Mouse (Mus musculus): ENCODE data around the gene Adcyap1r1. TPM values are rescaled to one million over a fixed set of nuclear protein-coding genes. Genes with fewer than 3 reads are reported as not detected.

Adcyap1r1 gene
- 4.1 and 4.2 TPM in 2 replicates for polyA plus RNA-seq (2014; fragmentation: Nextera tagmentation; extraction: Ambion mirVana)

- peak within 1 kb of the TSS; percentile 49 to 51 for H3K4me3 ChIP-seq (ENCODE audit: control insufficient read depth in 1 of 2, insufficient read depth in 1 of 2, low read depth in 1 of 2, low read length in 2 of 2)
- H3K36me3 ChIP-seq (ENCODE audit: control insufficient read depth, insufficient read depth, low read length) = no peaks in the 10 kb centered on the region
- no peaks in the 10 kb centered on the region for H3K9me3 ChIP-seq (ENCODE audit: control insufficient read depth, low read length)
- H3K27ac ChIP-seq (replicated peaks in 1 of 2; ENCODE audit: control insufficient read depth in 1 of 2, insufficient read depth in 1 of 2, low read depth in 2 of 2, low read length in 2 of 2) = no peak within 1 kb of the TSS
- H3K9ac ChIP-seq (ENCODE audit: low read length) = peak within 1 kb of the TSS; percentile 57; the same call in 1 of the 2 replicates
- ATAC-seq (ENCODE audit: insufficient number of reproducible peaks, insufficient read depth, low FRiP score, low read depth) = peak; percentile 44
- under 1% methylated on average over 53 of the region's 58 CpGs for WGBS
- H3K4me1 ChIP-seq (ENCODE audit: control insufficient read depth in 2 of 2, insufficient read depth in 2 of 2, low read length in 2 of 2) = peaks cover 8 to 20% of the 10 kb centered on the region in 2 experiments; a peak in 3 of 4 replicates
- peak within 1 kb of the TSS; percentile 76 for H3K4me2 ChIP-seq (ENCODE audit: low read length)
- H3K27me3 ChIP-seq (ENCODE audit: control insufficient read depth, insufficient read depth, low read length) = peaks cover 79% of the 10 kb centered on the region
Measured at GRCm38 (mm10) chr6:55451771-55452371, at the start of gene Adcyap1r1. Adcyap1r1 (plus strand) TSS chr6:55451978.

DNA sequence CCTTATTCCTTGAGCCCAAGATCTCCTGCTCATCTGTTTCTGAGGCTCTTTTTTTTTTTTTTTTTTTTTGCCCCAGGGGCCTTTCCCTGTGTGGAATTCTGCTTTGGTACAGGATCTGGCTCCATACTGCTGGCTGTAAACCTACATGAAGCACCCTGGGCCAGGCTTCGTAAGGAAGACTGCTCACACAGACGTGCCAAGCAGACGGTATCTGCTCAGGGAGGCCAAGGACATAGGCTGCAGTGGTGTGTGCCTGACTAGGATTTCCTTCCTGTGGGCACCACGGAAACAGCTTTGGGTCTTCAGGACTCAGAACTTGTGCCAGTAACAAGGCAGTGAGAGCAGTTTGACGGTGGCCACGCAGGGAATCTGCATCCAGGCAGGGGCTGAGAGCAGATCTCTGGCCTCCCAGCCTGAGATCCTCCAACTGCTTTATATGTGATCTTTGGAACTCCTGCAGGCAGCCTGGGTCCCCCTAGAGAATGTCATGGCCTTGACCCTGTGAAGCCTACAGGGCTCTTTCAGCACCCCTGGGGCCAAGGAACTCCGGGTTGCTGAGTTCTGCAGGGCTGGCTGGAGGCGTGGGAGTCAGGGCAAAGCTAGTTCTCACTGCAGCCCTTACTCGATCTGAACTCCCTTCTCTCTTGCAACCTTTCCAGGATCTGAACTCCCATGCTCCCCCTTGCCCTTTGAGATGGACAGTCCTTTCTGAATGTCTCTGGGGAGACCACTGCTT lies 49.6 kb upstream of the Adcyap1r1 start:
- Histone ChIP-seq H3K27ac (replicated peaks in 1 of 2; ENCODE audit: control insufficient read depth in 1 of 2, insufficient read depth in 1 of 2, low read depth in 2 of 2, low read length in 2 of 2) (no peak overlapping the region), H3K4me3 (ENCODE audit: control insufficient read depth in 1 of 2, insufficient read depth in 1 of 2, low read depth in 1 of 2, low read length in 2 of 2) (no peak overlapping the region), H3K36me3 (ENCODE audit: control insufficient read depth, insufficient read depth, low read length) (no peaks in the 10 kb centered on the region), H3K9ac (ENCODE audit: low read length) (no peak overlapping the region), H3K9me3 (ENCODE audit: control insufficient read depth, low read length) (no peaks in the 10 kb centered on the region), H3K27me3 (ENCODE audit: control insufficient read depth, insufficient read depth, low read length) (peaks cover 10% of the 10 kb centered on the region; the same call in 1 of the 2 replicates), H3K4me1 (ENCODE audit: control insufficient read depth in 2 of 2, insufficient read depth in 2 of 2, low read length in 2 of 2) (peaks cover 0 to 3% of the 10 kb centered on the region in 2 experiments; a peak in 1 of 4 replicates), H3K4me2 (ENCODE audit: low read length) (no peak overlapping the region)
- 62% methylated on average over 9 of the region's 9 CpGs for WGBS
- no peak for ATAC-seq (ENCODE audit: insufficient number of reproducible peaks, insufficient read depth, low FRiP score, low read depth)

DNA sequence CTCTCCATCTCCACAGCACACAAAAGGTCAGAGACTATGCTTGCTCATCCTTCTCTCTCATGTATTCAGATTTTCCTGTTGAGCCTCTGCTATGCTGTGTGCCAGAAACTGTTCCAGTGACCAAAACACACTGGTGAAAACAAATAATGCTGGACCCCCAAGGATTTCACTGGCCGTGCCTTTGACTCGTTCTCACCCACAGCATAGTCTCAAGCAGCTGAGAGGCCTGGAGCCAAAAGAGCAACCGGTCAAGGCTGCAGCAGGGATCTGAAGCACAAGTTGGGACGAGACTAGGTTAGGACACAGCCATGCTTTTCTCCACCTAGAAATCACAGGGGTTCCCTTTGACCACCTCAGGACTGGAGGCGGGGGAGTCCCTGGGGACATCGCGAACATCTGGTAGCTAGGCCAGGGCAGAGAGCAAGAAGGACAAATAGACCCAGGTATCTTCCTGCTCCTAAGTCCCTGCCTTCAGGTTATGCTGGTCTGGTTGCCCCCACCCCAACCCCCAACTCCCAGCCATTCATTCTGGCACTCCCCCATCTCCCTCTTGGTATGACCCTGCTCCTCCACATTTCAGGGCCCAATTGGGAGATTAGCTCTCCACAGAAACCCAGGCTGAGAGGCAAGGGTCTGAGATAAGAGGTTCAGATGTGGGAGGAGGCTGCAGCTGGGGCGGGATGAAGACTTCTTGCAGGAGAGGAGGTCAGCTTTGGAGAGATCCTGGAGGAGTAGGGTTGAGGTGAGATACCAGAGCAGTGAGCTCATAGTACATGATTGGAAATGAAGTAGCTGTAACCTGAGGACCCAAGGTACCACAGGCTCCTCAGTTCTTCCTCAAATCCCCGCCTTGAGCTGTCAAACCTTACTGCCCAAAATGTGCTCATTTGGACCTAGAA lies 48.1 kb upstream of the Adcyap1r1 start:
- 47% methylated on average over 9 of the region's 9 CpGs for WGBS
- Histone ChIP-seq H3K4me2 (ENCODE audit: low read length) (no peak overlapping the region), H3K27ac (replicated peaks in 1 of 2; ENCODE audit: control insufficient read depth in 1 of 2, insufficient read depth in 1 of 2, low read depth in 2 of 2, low read length in 2 of 2) (no peak overlapping the region), H3K9ac (ENCODE audit: low read length) (no peak overlapping the region), H3K27me3 (ENCODE audit: control insufficient read depth, insufficient read depth, low read length) (no peaks in the 10 kb centered on the region), H3K9me3 (ENCODE audit: control insufficient read depth, low read length) (no peaks in the 10 kb centered on the region), H3K4me1 (ENCODE audit: control insufficient read depth in 2 of 2, insufficient read depth in 2 of 2, low read length in 2 of 2) (peaks cover under 1 to 4% of the 10 kb centered on the region in 2 experiments; a peak in 1 of 4 replicates), H3K36me3 (ENCODE audit: control insufficient read depth, insufficient read depth, low read length) (no peaks in the 10 kb centered on the region), H3K4me3 (ENCODE audit: control insufficient read depth in 1 of 2, insufficient read depth in 1 of 2, low read depth in 1 of 2, low read length in 2 of 2) (no peak overlapping the region)
- ATAC-seq (ENCODE audit: insufficient number of reproducible peaks, insufficient read depth, low FRiP score, low read depth) = no peak

GRCm38 (mm10) chr6:55404421-55404990 lies 47.3 kb upstream of the Adcyap1r1 start:
- Histone ChIP-seq H3K4me2 (ENCODE audit: low read length) (no peak overlapping the region), H3K9me3 (ENCODE audit: control insufficient read depth, low read length) (no peaks in the 10 kb centered on the region), H3K27me3 (ENCODE audit: control insufficient read depth, insufficient read depth, low read length) (no peaks in the 10 kb centered on the region), H3K4me3 (ENCODE audit: control insufficient read depth in 1 of 2, insufficient read depth in 1 of 2, low read depth in 1 of 2, low read length in 2 of 2) (no peak overlapping the region), H3K36me3 (ENCODE audit: control insufficient read depth, insufficient read depth, low read length) (no peaks in the 10 kb centered on the region), H3K27ac (replicated peaks in 1 of 2; ENCODE audit: control insufficient read depth in 1 of 2, insufficient read depth in 1 of 2, low read depth in 2 of 2, low read length in 2 of 2) (no peak overlapping the region), H3K9ac (ENCODE audit: low read length) (no peak overlapping the region), H3K4me1 (ENCODE audit: control insufficient read depth in 2 of 2, insufficient read depth in 2 of 2, low read length in 2 of 2) (peaks cover 3 to 6% of the 10 kb centered on the region in 2 experiments; a peak in 1 of 4 replicates)
- 69% methylated on average over 5 of the region's 5 CpGs for WGBS
- ATAC-seq (ENCODE audit: insufficient number of reproducible peaks, insufficient read depth, low FRiP score, low read depth) = no peak

DNA sequence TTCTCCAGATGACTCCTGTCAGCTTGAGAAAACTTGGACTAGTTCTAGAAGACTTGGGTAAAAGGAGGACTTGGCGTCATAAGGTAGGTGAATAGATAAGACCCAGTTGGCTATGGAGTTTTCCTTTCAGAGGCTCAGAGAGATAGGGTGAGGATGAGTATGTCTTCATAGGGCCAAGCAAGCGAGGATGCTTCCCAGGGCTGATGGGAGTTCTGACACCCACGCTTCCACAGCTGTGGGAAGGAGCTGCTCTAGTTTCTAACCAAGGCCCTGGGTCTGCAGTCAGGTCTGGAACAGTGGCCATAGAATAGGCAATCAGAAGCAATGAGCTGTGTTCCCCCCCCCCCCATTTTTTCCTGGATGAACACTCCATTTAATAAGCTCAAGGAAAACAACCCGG lies 44.4 kb upstream of the Adcyap1r1 start:
- H3K9ac ChIP-seq (ENCODE audit: low read length) = no peak overlapping the region
- H3K4me1 ChIP-seq (ENCODE audit: control insufficient read depth in 2 of 2, insufficient read depth in 2 of 2, low read length in 2 of 2) = peaks cover 6 to 11% of the 10 kb centered on the region in 2 experiments; a peak in 1 of 4 replicates
- no peak overlapping the region for H3K27ac ChIP-seq (replicated peaks in 1 of 2; ENCODE audit: control insufficient read depth in 1 of 2, insufficient read depth in 1 of 2, low read depth in 2 of 2, low read length in 2 of 2)
- no peaks in the 10 kb centered on the region for H3K36me3 ChIP-seq (ENCODE audit: control insufficient read depth, insufficient read depth, low read length)
- H3K9me3 ChIP-seq (ENCODE audit: control insufficient read depth, low read length) = no peaks in the 10 kb centered on the region
- H3K4me2 ChIP-seq (ENCODE audit: low read length) = no peak overlapping the region
- H3K4me3 ChIP-seq (ENCODE audit: control insufficient read depth in 1 of 2, insufficient read depth in 1 of 2, low read depth in 1 of 2, low read length in 2 of 2) = no peak overlapping the region
- 56% methylated on average over 4 of the region's 4 CpGs for WGBS
- ATAC-seq (ENCODE audit: insufficient number of reproducible peaks, insufficient read depth, low FRiP score, low read depth) = no peak
- H3K27me3 ChIP-seq (ENCODE audit: control insufficient read depth, insufficient read depth, low read length) = no peaks in the 10 kb centered on the region

- Histone ChIP-seq H3K36me3 (ENCODE audit: control insufficient read depth, insufficient read depth, low read length) (no peaks in the 10 kb centered on the region), H3K4me1 (ENCODE audit: control insufficient read depth in 2 of 2, insufficient read depth in 2 of 2, low read length in 2 of 2) (peaks cover 3 to 11% of the 10 kb centered on the region in 2 experiments; a peak in 1 of 4 replicates), H3K9ac (ENCODE audit: low read length) (no peak overlapping the region), H3K9me3 (ENCODE audit: control insufficient read depth, low read length) (no peaks in the 10 kb centered on the region), H3K27me3 (ENCODE audit: control insufficient read depth, insufficient read depth, low read length) (no peaks in the 10 kb centered on the region), H3K4me2 (ENCODE audit: low read length) (no peak overlapping the region), H3K4me3 (ENCODE audit: control insufficient read depth in 1 of 2, insufficient read depth in 1 of 2, low read depth in 1 of 2, low read length in 2 of 2) (no peak overlapping the region), H3K27ac (replicated peaks in 1 of 2; ENCODE audit: control insufficient read depth in 1 of 2, insufficient read depth in 1 of 2, low read depth in 2 of 2, low read length in 2 of 2) (no peak overlapping the region)
- WGBS = 44% methylated on average over 7 of the region's 7 CpGs
- ATAC-seq (ENCODE audit: insufficient number of reproducible peaks, insufficient read depth, low FRiP score, low read depth) = no peak
Measured at GRCm38 (mm10) chr6:55410119-55410775, 41.5 kb upstream of the Adcyap1r1 start.

Data from heart, embryonic 14.5 days (tissue).